Mouse (Mus musculus) midbrain, embryonic 15.5 days (tissue): ENCODE results near the gene Zbtb20. TPM values are rescaled to one million over a fixed set of nuclear protein-coding genes. Genes with fewer than 3 reads are reported as not detected.

ENCODE experiments used
- ATAC-seq: fragments of 200-750 bp; cut with Nextera tagmentation; replicated peaks from 2 replicates; pipeline ENCODE4 v1.8.0; 2017; ENCODE audit warnings: moderate TSS enrichment
- H3K27ac ChIP-seq: fragments of 300-500 bp; sonication (generic); 2 replicates; pipeline ENCODE4 v1.5.1; 2015; ENCODE audit warnings: mild to moderate bottlenecking, inconsistent platforms
- H3K27me3 ChIP-seq: fragments of 300-500 bp; sonication (generic); replicated peaks from 2 replicates; pipeline ENCODE4 v1.6.1; 2015; ENCODE audit warnings: inconsistent platforms
- H3K36me3 ChIP-seq: fragments of 300-500 bp; sonication (generic); replicated peaks from 2 replicates; pipeline ENCODE4 v1.6.1; 2015; ENCODE audit warnings: inconsistent platforms
- H3K4me1 ChIP-seq: fragments of 300-500 bp; sonication (generic); 2 replicates; pipeline ENCODE4 v1.6.1; 2015; ENCODE audit warnings: inconsistent platforms
- H3K4me2 ChIP-seq: fragments of 300-500 bp; sonication (generic); 2 replicates; pipeline ENCODE4 v1.6.1; 2015; ENCODE audit warnings: inconsistent platforms, mild to moderate bottlenecking, moderate library complexity
- H3K4me3 ChIP-seq: fragments of 300-500 bp; sonication (generic); 2 replicates; pipeline ENCODE4 v1.5.1; 2015; ENCODE audit warnings: mild to moderate bottlenecking, inconsistent platforms
- H3K9ac ChIP-seq: fragments of 300-500 bp; sonication (generic); 2 replicates; pipeline ENCODE4 v1.6.1; 2015; ENCODE audit warnings: mild to moderate bottlenecking, inconsistent platforms
- H3K9me3 ChIP-seq: fragments of 300-500 bp; sonication (generic); 2 replicates; pipeline ENCODE4 v1.6.1; 2016; ENCODE audit warnings: inconsistent platforms
- WGBS: fragments of 180-500 bp; shearing (Covaris S2); methylation state at CpG from one replicate; pipeline ENCODE4 v1.1.7; 2015; ENCODE audit warnings: mixed read lengths; 5-methylcytosine and 5-hydroxymethylcytosine counted together
- polyA plus RNA-seq: library from polyadenylated mRNA; unstranded; fragments of >200 nt; fragmentation: Nextera tagmentation; extraction: Ambion mirVana; gene quantifications from 2 replicates; pipeline ENCODE4 v1.2.1, GENCODE M21; 2015

Gene Zbtb20
- polyA plus RNA-seq, 1 experiment from 2014 or later = 76.5 TPM

- Histone ChIP-seq H3K9me3 (no peaks in the 10 kb centered on the region), H3K27ac (no peak overlapping the region), H3K4me2 (no peak overlapping the region), H3K4me1 (peaks cover 29% of the 10 kb centered on the region), H3K27me3 (no peaks in the 10 kb centered on the region), H3K36me3 (no peaks in the 10 kb centered on the region), H3K4me3 (no peak overlapping the region), H3K9ac (no peak overlapping the region)
- ATAC-seq = no peak
- 65% methylated on average over 5 of the region's 5 CpGs for WGBS
Measured at GRCm38 (mm10) chr16:43548774-43549173, 673.1 kb downstream of the Zbtb20 start.

GRCm38 (mm10) chr16:43549425-43550089 lies 673.9 kb downstream of the Zbtb20 start:
- H3K4me2 ChIP-seq = no peak overlapping the region; the same call in 1 of the 2 replicates
- H3K9ac ChIP-seq = no peak overlapping the region
- H3K4me3 ChIP-seq = no peak overlapping the region
- WGBS = 42% methylated on average over 9 of the region's 9 CpGs
- H3K27me3 ChIP-seq = no peaks in the 10 kb centered on the region
- no peaks in the 10 kb centered on the region for H3K9me3 ChIP-seq
- peaks cover 29% of the 10 kb centered on the region for H3K4me1 ChIP-seq
- H3K27ac ChIP-seq = peak overlapping the region; percentile 53
- peak; percentile 79; the same call in 1 of the 2 replicates for ATAC-seq
- no peaks in the 10 kb centered on the region for H3K36me3 ChIP-seq

GRCm38 (mm10) chr16:43552443-43552842 lies 676.8 kb downstream of the Zbtb20 start:
- Histone ChIP-seq H3K27me3 (no peaks in the 10 kb centered on the region), H3K9ac (no peak overlapping the region), H3K9me3 (no peaks in the 10 kb centered on the region), H3K4me2 (no peak overlapping the region), H3K4me1 (peaks cover 26% of the 10 kb centered on the region), H3K27ac (no peak overlapping the region), H3K4me3 (no peak overlapping the region), H3K36me3 (no peaks in the 10 kb centered on the region)
- WGBS = 91% methylated on average over 1 of the region's 1 CpGs
- no peak for ATAC-seq

GRCm38 (mm10) chr16:43557385-43557784 lies 681.7 kb downstream of the Zbtb20 start:
- Histone ChIP-seq H3K36me3 (no peaks in the 10 kb centered on the region), H3K4me1 (peaks cover 3% of the 10 kb centered on the region; the same call in 1 of the 2 replicates), H3K4me3 (no peak overlapping the region), H3K27me3 (no peaks in the 10 kb centered on the region), H3K9me3 (no peaks in the 10 kb centered on the region), H3K4me2 (no peak overlapping the region), H3K27ac (peak overlapping the region; percentile 20; the same call in 1 of the 2 replicates), H3K9ac (no peak overlapping the region)
- WGBS = 43% methylated on average over 5 of the region's 5 CpGs
- no peak; the same call in 1 of the 2 replicates for ATAC-seq

DNA sequence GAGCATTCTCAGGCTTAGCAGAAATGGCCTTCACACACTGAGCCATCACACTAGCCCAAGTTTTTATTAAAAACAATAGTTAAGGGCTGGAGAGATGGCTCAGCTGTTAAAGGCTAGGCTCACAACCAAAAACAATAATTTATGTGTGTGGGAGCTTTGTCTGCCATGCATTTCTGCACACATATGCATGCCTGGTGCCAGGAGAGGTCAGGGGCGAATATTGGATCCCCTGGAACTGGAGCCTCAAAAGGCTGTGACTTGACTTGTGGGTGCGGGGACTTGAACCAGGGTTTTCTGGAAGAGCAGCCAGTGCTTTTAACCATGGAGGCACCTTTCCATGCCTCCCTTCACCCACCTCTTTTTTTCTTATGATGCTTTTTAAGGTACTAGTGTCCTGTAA lies 685.6 kb downstream of the Zbtb20 start:
- no peaks in the 10 kb centered on the region for H3K27me3 ChIP-seq
- no peak overlapping the region for H3K27ac ChIP-seq
- WGBS = 90% methylated on average over 2 of the region's 2 CpGs
- no peak overlapping the region for H3K9ac ChIP-seq
- no peaks in the 10 kb centered on the region for H3K36me3 ChIP-seq
- H3K4me1 ChIP-seq = peaks cover 3% of the 10 kb centered on the region; the same call in 1 of the 2 replicates
- H3K4me3 ChIP-seq = no peak overlapping the region
- ATAC-seq = no peak
- H3K9me3 ChIP-seq = no peaks in the 10 kb centered on the region
- H3K4me2 ChIP-seq = no peak overlapping the region

GRCm38 (mm10) chr16:43561956-43562355 lies 686.3 kb downstream of the Zbtb20 start:
- H3K27me3 ChIP-seq = no peaks in the 10 kb centered on the region
- 87% methylated on average over 4 of the region's 4 CpGs for WGBS
- peaks cover 3% of the 10 kb centered on the region; the same call in 1 of the 2 replicates for H3K4me1 ChIP-seq
- H3K4me2 ChIP-seq = no peak overlapping the region
- H3K36me3 ChIP-seq = no peaks in the 10 kb centered on the region
- H3K4me3 ChIP-seq = no peak overlapping the region
- no peak overlapping the region for H3K27ac ChIP-seq
- no peak for ATAC-seq
- no peaks in the 10 kb centered on the region for H3K9me3 ChIP-seq
- no peak overlapping the region for H3K9ac ChIP-seq

DNA sequence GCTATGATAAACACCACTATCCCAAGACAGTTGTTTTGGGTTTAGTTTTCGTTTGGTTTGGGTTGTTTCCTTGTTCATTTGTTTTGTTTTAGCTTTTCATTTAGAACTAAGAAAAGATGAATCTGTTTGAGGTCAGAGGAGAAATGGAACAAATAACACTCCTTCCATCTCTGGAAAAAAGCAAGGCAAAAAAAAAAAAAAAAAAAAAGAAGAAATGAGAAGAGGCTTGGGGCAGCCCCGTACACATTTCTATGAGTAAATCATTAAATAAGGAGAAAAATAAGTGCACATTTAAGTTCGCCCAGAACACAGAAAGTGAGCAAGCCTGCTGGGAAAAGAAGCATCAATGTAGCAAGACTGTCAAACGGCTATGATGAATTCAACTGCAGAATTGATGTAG lies 690.2 kb downstream of the Zbtb20 start:
- Histone ChIP-seq H3K27me3 (no peaks in the 10 kb centered on the region), H3K9ac (no peak overlapping the region), H3K27ac (no peak overlapping the region), H3K9me3 (no peaks in the 10 kb centered on the region), H3K4me3 (no peak overlapping the region), H3K4me1 (no peaks in the 10 kb centered on the region), H3K36me3 (no peaks in the 10 kb centered on the region), H3K4me2 (no peak overlapping the region)
- WGBS = 84% methylated on average over 4 of the region's 4 CpGs
- no peak for ATAC-seq

- 71% methylated on average over 1 of the region's 1 CpGs for WGBS
- no peak overlapping the region for H3K9ac ChIP-seq
- H3K36me3 ChIP-seq = no peaks in the 10 kb centered on the region
- no peaks in the 10 kb centered on the region for H3K4me1 ChIP-seq
- H3K4me2 ChIP-seq = no peak overlapping the region
- no peaks in the 10 kb centered on the region for H3K9me3 ChIP-seq
- no peak for ATAC-seq
- no peaks in the 10 kb centered on the region for H3K27me3 ChIP-seq
- H3K27ac ChIP-seq = no peak overlapping the region
- no peak overlapping the region for H3K4me3 ChIP-seq
Measured at GRCm38 (mm10) chr16:43566511-43566910, 690.8 kb downstream of the Zbtb20 start.

DNA sequence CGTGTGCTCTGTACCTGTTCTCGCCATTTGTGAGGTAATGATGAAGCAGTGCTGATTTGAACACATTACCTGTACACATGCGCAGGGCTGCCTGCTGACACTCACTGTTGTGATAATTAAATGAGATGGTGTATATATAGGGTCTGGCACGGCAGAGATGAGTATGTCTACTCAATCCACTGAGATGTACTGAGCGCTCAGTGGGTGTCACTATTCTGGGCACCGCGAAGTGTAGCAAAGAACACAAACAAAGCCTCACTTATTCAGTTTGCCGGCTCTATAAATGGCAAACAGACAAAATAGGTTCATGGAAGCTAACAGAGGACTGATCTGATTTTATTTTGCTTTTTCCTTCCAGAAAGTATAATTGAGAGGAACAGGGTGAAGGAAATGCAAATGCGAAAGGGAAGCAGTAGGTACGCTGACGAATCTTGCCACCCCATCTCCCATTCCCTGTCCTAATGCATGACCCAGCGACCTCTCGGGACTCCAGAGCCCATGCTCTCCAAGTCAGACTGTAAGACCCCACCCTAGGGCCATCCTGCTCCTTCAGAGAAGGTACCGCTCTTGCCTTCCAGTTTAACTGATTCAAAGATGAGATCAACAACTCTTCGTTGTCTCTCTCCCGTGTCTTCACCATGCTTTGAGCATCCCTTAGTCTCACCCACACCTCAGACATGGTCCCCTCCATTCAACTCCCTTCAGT lies 695.8 kb downstream of the Zbtb20 start:
- H3K27ac ChIP-seq = no peak overlapping the region

GRCm38 (mm10) chr16:43572171-43572570 lies 696.5 kb downstream of the Zbtb20 start:
- Histone ChIP-seq H3K9ac (no peak overlapping the region), H3K4me3 (no peak overlapping the region), H3K4me1 (peaks cover 33% of the 10 kb centered on the region), H3K4me2 (no peak overlapping the region), H3K27me3 (no peaks in the 10 kb centered on the region), H3K9me3 (no peaks in the 10 kb centered on the region), H3K27ac (peak overlapping the region; percentile 72; the same call in 1 of the 2 replicates), H3K36me3 (no peaks in the 10 kb centered on the region)
- 86% methylated on average over 5 of the region's 5 CpGs for WGBS
- ATAC-seq = no peak

More for the DNA sequence above, 695.8 kb downstream of the Zbtb20 start:
- Histone ChIP-seq H3K36me3 (no peaks in the 10 kb centered on the region), H3K4me1 (peaks cover 33% of the 10 kb centered on the region), H3K27me3 (no peaks in the 10 kb centered on the region), H3K4me3 (no peak overlapping the region), H3K9ac (no peak overlapping the region), H3K4me2 (no peak overlapping the region), H3K9me3 (no peaks in the 10 kb centered on the region)
- no peak for ATAC-seq
- WGBS = 91% methylated on average over 16 of the region's 16 CpGs

DNA sequence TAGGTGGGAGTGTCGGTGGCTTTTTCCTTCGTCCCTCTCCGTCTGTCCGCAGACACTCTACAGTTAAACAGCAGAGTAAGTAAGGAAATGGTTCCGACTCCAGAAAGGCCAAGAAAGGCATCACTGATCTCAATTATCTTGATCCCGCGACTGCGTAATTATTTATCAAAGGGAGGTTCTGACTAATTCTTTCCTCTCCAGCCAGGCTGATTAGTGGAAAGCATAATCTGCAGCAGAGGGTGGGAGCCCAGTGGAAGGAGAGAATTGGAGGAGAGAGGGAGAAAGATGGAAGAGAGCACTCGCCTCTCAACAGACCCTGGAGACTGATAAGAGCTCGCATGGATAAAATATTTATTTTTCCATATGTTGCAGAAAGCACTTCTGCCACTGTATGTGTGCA lies 697.1 kb downstream of the Zbtb20 start:
- no peaks in the 10 kb centered on the region for H3K36me3 ChIP-seq
- peak overlapping the region; percentile 72 for H3K27ac ChIP-seq
- peaks cover 36% of the 10 kb centered on the region for H3K4me1 ChIP-seq
- H3K27me3 ChIP-seq = no peaks in the 10 kb centered on the region
- ATAC-seq = 0 out of 2 replicates have a peak, but pooled peaks have one; percentile 12
- 33% methylated on average over 10 of the region's 10 CpGs for WGBS
- no peak overlapping the region for H3K4me3 ChIP-seq
- H3K9me3 ChIP-seq = no peaks in the 10 kb centered on the region
- H3K9ac ChIP-seq = no peak overlapping the region
- H3K4me2 ChIP-seq = peak overlapping the region; percentile 16; the same call in 1 of the 2 replicates

GRCm38 (mm10) chr16:43573181-43573833 lies 697.6 kb downstream of the Zbtb20 start:
- Histone ChIP-seq H3K9me3 (no peaks in the 10 kb centered on the region), H3K27ac (peak overlapping the region; percentile 72), H3K27me3 (no peaks in the 10 kb centered on the region), H3K4me3 (no peak overlapping the region), H3K36me3 (no peaks in the 10 kb centered on the region), H3K4me1 (peaks cover 36% of the 10 kb centered on the region), H3K9ac (no peak overlapping the region), H3K4me2 (peak overlapping the region; percentile 16; the same call in 1 of the 2 replicates)
- 22% methylated on average over 14 of the region's 14 CpGs for WGBS
- peak; percentile 57; the same call in 1 of the 2 replicates for ATAC-seq
